ENCODE assay signal across 27 mouse cellular contexts in the genomic region with DNA sequence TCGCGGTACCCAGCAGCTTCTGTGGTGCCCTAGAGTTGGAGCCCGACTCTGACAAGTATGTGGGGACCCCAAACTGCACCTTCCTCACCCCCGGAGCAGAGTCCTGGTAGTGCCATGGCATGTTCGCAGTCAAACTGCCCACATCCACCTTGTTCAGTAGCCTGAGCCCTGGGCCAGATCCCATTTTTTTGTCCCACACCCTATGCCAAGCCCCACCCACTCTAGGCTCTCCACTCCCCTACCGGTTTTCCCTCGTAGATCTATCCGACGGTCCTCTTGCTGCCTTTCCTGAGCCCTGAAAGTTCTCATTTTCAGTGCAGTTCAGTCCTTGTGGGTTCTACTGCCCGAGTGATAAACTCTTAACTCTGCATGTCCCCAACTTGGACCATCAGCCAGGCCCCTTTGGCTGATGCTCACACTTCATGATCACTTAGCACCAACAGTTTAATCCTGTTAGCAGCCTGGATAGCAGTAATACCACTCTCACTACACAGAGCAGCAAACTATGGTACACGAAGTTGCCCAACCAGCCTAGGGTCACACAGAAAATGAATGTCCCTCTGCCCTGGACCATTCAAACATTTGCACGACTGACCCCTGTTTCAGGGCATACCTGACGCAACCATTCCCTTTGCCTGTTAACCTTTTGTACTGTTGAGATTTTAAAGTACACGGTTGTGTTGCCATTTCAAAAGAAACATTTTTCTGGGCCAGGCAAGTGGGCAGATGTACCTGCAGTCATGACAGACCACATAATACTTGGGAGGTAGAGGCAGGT. TPM values are rescaled to one million over a fixed set of nuclear protein-coding genes. Genes with fewer than 3 reads are reported as not detected.
A peak's percentile ranks its signal among the peaks of the same experiment; 100 is the strongest.
DNase-seq lines count a peak whose midpoint lies in the region; ATAC-seq lines count a peak whose summit lies in the region.
"Had no signal": no experiment of that assay in that cellular context is flagged by ENCODE, and none has a peak within 500 bp of the region (broad histone marks: within the 10 kb centered on the region; RNA-seq: fewer than 3 reads in every experiment).

No protein-coding gene starts in this region.

- 0 out of 2 replicates have a peak overlapping the region, but pooled peaks have one; percentile 25 for H3K4me2 ChIP-seq in liver, embryonic 13.5 days
- H3K4me2 ChIP-seq: embryonic facial prominence, embryonic 13.5 days; forebrain, embryonic 15.5 days; heart, embryonic 11.5 days; midbrain, embryonic 11.5 days; neural tube, embryonic 15.5 days had no signal

- no peak overlapping the region for H3K4me3 ChIP-seq in liver, embryonic 13.5 days (replicated peaks)
- H3K4me3 ChIP-seq: embryonic facial prominence, embryonic 13.5 days; forebrain, embryonic 15.5 days; hindbrain, embryonic 10.5 days; limb, embryonic 10.5 days; neural tube, embryonic 15.5 days had no signal

- H3K9ac ChIP-seq in liver, embryonic 13.5 days, result peak overlapping the region; percentile 22; the same call in 1 of the 2 replicates
- H3K9ac ChIP-seq: embryonic facial prominence, embryonic 13.5 days; forebrain, embryonic 15.5 days; neural tube, embryonic 15.5 days had no signal

- H3K9me3 ChIP-seq in liver, embryonic 13.5 days (replicated peaks), result no peaks in the 10 kb centered on the region
- H3K9me3 ChIP-seq: embryonic facial prominence, embryonic 13.5 days; forebrain, embryonic 15.5 days; hindbrain, embryonic 10.5 days; limb, embryonic 10.5 days; neural tube, embryonic 15.5 days had no signal

- H3K4me1 ChIP-seq in liver, embryonic 13.5 days (replicated peaks), result peaks cover 20% of the 10 kb centered on the region
- H3K4me1 ChIP-seq: embryonic facial prominence, embryonic 13.5 days; forebrain, embryonic 15.5 days; hindbrain, embryonic 10.5 days; neural tube, embryonic 15.5 days had no signal

- peak; percentile 10 for DNase-seq in heart, postnatal 4 days
- no peak for DNase-seq in heart, adult 8-10 months (ENCODE audit: low spot score)
- DNase-seq in kidney, postnatal 36 days, result peak; percentile 61 to 63
- no peak for DNase-seq in kidney, postnatal 4 days
- DNase-seq in liver, embryonic 13.5 days, result no peak
- no peak for DNase-seq in right cerebral cortex, adult 18-20 months
- DNase-seq: adrenal gland, adult 2 months; cerebellum, adult 18-20 months; cerebellum, postnatal 14 days; lung, adult 18-20 months; lung, postnatal 10 days; thymus, adult 2 months had no signal

- peak overlapping the region; percentile 68 for H3K27ac ChIP-seq in liver, embryonic 13.5 days
- H3K27ac ChIP-seq: embryonic facial prominence, embryonic 13.5 days; forebrain, embryonic 15.5 days; hindbrain, embryonic 10.5 days; hindbrain, postnatal 0 days; limb, embryonic 10.5 days; neural tube, embryonic 15.5 days had no signal

- peak; percentile 59 for ATAC-seq in liver, embryonic 13.5 days (ENCODE audit: low read depth)
- no peak for ATAC-seq in megakaryocyte, adult 5-6 weeks (ENCODE audit: poor library complexity, severe bottlenecking)
- ATAC-seq: CD4-positive, CD25-positive, alpha-beta regulatory T cell, adult 4 months; forebrain, embryonic 15.5 days; hindbrain, postnatal 0 days; intestine, embryonic 16.5 days had no signal

- no peaks in the 10 kb centered on the region for H3K27me3 ChIP-seq in liver, embryonic 13.5 days
- H3K27me3 ChIP-seq: embryonic facial prominence, embryonic 13.5 days; forebrain, embryonic 15.5 days; neural tube, embryonic 15.5 days had no signal

- 71% methylated on average over 14 of the region's 14 CpGs for WGBS in liver, embryonic 13.5 days (ENCODE audit: insufficient replicate concordance)

- H3K36me3 ChIP-seq in liver, embryonic 13.5 days, result peaks cover 36% of the 10 kb centered on the region

RNA-seq across cellular contexts. Expression of a gene that starts 2.8 kb away (rescaled TPM):
- 10 to 100 TPM; 10.5 to 12.5 TPM for total RNA-seq in heart, postnatal 4 days (2021)
- 1 to 10 TPM; 5.5 to 6.0 (median 5.8) TPM for total RNA-seq in heart, adult 8-10 months (2022)
- polyA plus RNA-seq in liver, embryonic 13.5 days (2015; fragmentation: Nextera tagmentation; extraction: Ambion mirVana), result 31.1 and 32.9 TPM in 2 replicates
- 0.91 and 4.6 TPM in 2 replicates for total RNA-seq in megakaryocyte, adult 5-6 weeks (2015)
- 2.6 and 3.0 TPM in 2 replicates for total RNA-seq in megakaryocyte, adult 5-6 weeks (2017)

RNA-seq across cellular contexts. Expression of a gene that starts 11.7 kb away (rescaled TPM):
- 10 to 100 TPM; 38.2 to 46.0 TPM for total RNA-seq in heart, postnatal 4 days (2021)
- total RNA-seq in heart, adult 8-10 months (2022), result 10 to 100 TPM; 23.3 to 27.1 (median 25.7) TPM
- 60.4 TPM in 2 replicates for polyA plus RNA-seq in liver, embryonic 13.5 days (2015; fragmentation: Nextera tagmentation; extraction: Ambion mirVana)
- total RNA-seq in megakaryocyte, adult 5-6 weeks (2015), result 82.1 and 84.4 TPM in 2 replicates
- 73.9 and 79.2 TPM in 2 replicates for total RNA-seq in megakaryocyte, adult 5-6 weeks (2017)

RNA-seq across cellular contexts. Expression of a gene that starts 19.7 kb away (rescaled TPM):
- total RNA-seq in heart, postnatal 4 days (2021), result 10 to 100 TPM; 38.2 to 41.4 TPM
- 10 to 100 TPM; 16.4 to 28.8 (median 21.7) TPM for total RNA-seq in heart, adult 8-10 months (2022)
- 5.4 and 5.6 TPM in 2 replicates for polyA plus RNA-seq in liver, embryonic 13.5 days (2015; fragmentation: Nextera tagmentation; extraction: Ambion mirVana)
- total RNA-seq in megakaryocyte, adult 5-6 weeks (2015), result 49.8 and 56.2 TPM in 2 replicates
- 30.1 and 38.2 TPM in 2 replicates for total RNA-seq in megakaryocyte, adult 5-6 weeks (2017)

RNA-seq across cellular contexts. Expression of a gene that starts 39.7 kb away (rescaled TPM):
- not detected for total RNA-seq in heart, postnatal 4 days (2021)
- total RNA-seq in heart, adult 8-10 months (2022), result not detected
- 0.15 TPM in 1 of 2 replicates, not detected in the other for polyA plus RNA-seq in liver, embryonic 13.5 days (2015; fragmentation: Nextera tagmentation; extraction: Ambion mirVana)
- total RNA-seq in megakaryocyte, adult 5-6 weeks (2015), result not detected in 2 replicates
- not detected in 2 replicates for total RNA-seq in megakaryocyte, adult 5-6 weeks (2017)
- total RNA-seq: adrenal gland, adult 2 months; ES-E14; gastrocnemius, adult 8-10 months had no signal
- polyA plus RNA-seq: adrenal gland, adult 2 months; gonadal fat pad, adult 2 months; intestine, embryonic 16.5 days; limb, embryonic 10.5 days; small intestine, adult 2 months had no signal

RNA-seq across cellular contexts. Expression of a gene that starts 54.8 kb away (rescaled TPM):
- 100 to 1,000 TPM; 149 to 162 TPM for total RNA-seq in heart, postnatal 4 days (2021)
- total RNA-seq in heart, adult 8-10 months (2022), result 100 to 1,000 TPM; 111 to 143 (median 126) TPM
- 20.6 and 23.4 TPM in 2 replicates for polyA plus RNA-seq in liver, embryonic 13.5 days (2015; fragmentation: Nextera tagmentation; extraction: Ambion mirVana)
- 6.3 and 7.9 TPM in 2 replicates for total RNA-seq in megakaryocyte, adult 5-6 weeks (2015)
- total RNA-seq in megakaryocyte, adult 5-6 weeks (2017), result 2.0 and 2.2 TPM in 2 replicates
- polyA plus RNA-seq: CD4-positive, CD25-positive, alpha-beta regulatory T cell, adult 4 months had no signal

Comparison
In these comparisons a context has a peak if more than half of its experiments do, and no peak if none do; other contexts are left out.
1. DNase-seq: peak in heart, postnatal 4 days (single experiment) and kidney, postnatal 36 days (2 of 2); none in heart, adult 8-10 months (single experiment), kidney, postnatal 4 days (0 of 2), liver, embryonic 13.5 days (single experiment) and right cerebral cortex, adult 18-20 months (single experiment).